Mouse (Mus musculus) liver, embryonic 14.5 days (tissue): ENCODE results near the gene Ntn4.

Experiments
- CTCF ChIP-seq: IDR thresholded peaks from 2 replicates; pipeline ENCODE4 v1.5.1; 2016; ENCODE audit warnings: antibody characterized with exemption, low read depth, control low read depth
- EP300 ChIP-seq: IDR thresholded peaks from 2 replicates; pipeline ENCODE4 v1.6.1; 2016; ENCODE audit warnings: antibody characterized with exemption, low read depth

DNA sequence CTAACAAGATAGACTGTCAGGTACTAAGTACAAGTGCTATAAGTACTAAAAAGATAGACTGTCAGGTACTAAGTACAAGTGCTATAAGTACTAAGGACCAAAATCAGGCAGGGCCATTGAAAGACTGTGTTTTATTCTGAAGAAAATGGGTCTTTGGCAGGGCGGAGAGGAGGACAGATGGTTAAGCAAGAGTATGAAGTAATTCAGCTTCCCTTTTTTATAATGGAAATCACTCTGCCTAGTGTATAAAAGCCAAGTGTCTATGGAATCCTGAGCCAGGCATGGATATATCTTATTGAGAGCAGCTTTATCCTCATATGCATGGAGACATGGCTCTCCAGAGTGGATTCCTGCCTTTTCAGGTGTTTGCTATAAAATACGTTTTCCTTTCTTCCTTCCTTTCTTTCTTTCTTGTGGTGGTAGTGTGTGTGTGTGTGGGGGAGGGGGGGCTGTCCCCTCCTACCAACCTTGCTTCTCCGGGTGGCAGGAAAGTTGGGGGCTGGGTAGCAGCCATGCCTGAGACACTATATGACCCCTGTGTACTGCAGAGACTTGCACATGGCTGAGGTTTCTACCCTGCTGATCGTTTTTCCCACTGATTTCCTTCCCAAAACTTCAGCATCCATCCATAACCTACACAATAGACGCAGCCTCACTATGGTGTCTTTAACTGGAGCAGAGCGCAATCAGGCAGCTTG lies 40.3 kb downstream of the Ntn4 start:
- TF ChIP-seq CTCF (no peak), EP300 (no peak)
